Mouse (Mus musculus): ENCODE measurements around the gene Ano6.
"Not testable (repeated sequence)": the region's sequence is repeated elsewhere in the genome, so short reads cannot be mapped to it uniquely, and the experiment has no call there.

Gene Ano6

GRCm38 (mm10) chr15:95828018-95828646 is 37.5 kb downstream of the Ano6 start:
- not testable (repeated sequence) for DNase-seq (ENCODE audit: low spot score)

- no peak for DNase-seq (ENCODE audit: low spot score)
These were observed 38.1 kb downstream of the Ano6 start for GRCm38 (mm10) chr15:95828647-95829254.

- no peak for DNase-seq (ENCODE audit: low spot score)
These were observed 39.0 kb downstream of the Ano6 start for GRCm38 (mm10) chr15:95829553-95830205.

GRCm38 (mm10) chr15:95830206-95830560 is 39.5 kb downstream of the Ano6 start:
- DNase-seq (ENCODE audit: low spot score): no peak

- no peak for DNase-seq (ENCODE audit: low spot score)
These were observed 42.6 kb downstream of the Ano6 start for GRCm38 (mm10) chr15:95833292-95833691.

- no peak for DNase-seq (ENCODE audit: low spot score)
These were observed 45.4 kb downstream of the Ano6 start for GRCm38 (mm10) chr15:95836077-95836476.

GRCm38 (mm10) chr15:95836646-95837434 is 46.2 kb downstream of the Ano6 start:
- DNase-seq (ENCODE audit: low spot score): no peak

GRCm38 (mm10) chr15:95837570-95837969 is 46.9 kb downstream of the Ano6 start:
- no peak for DNase-seq (ENCODE audit: low spot score)

- no peak for DNase-seq (ENCODE audit: low spot score)
These were observed 47.8 kb downstream of the Ano6 start for GRCm38 (mm10) chr15:95838171-95839020.

- no peak for DNase-seq (ENCODE audit: low spot score)
These were observed 49.1 kb downstream of the Ano6 start for GRCm38 (mm10) chr15:95839789-95840188.

- no peak for DNase-seq (ENCODE audit: low spot score)
These were observed 52.7 kb downstream of the Ano6 start for GRCm38 (mm10) chr15:95843183-95843949.

- DNase-seq (ENCODE audit: low spot score): no peak
These were observed 53.8 kb downstream of the Ano6 start for GRCm38 (mm10) chr15:95844412-95844811.

- DNase-seq (ENCODE audit: low spot score): no peak
These were observed 55.5 kb downstream of the Ano6 start for GRCm38 (mm10) chr15:95846102-95846501.

GRCm38 (mm10) chr15:95848493-95849064 is 57.9 kb downstream of the Ano6 start:
- peak; percentile 63 for DNase-seq (ENCODE audit: low spot score)

GRCm38 (mm10) chr15:95849513-95850411 is 59.1 kb downstream of the Ano6 start:
- DNase-seq (ENCODE audit: low spot score): peak; percentile 29

GRCm38 (mm10) chr15:95850546-95850945 is 59.9 kb downstream of the Ano6 start:
- DNase-seq (ENCODE audit: low spot score): no peak

- no peak for DNase-seq (ENCODE audit: low spot score)
These were observed 64.6 kb downstream of the Ano6 start for GRCm38 (mm10) chr15:95855051-95855844.

GRCm38 (mm10) chr15:95855953-95856352 is 65.3 kb downstream of the Ano6 start:
- DNase-seq (ENCODE audit: low spot score): no peak
